Mouse (Mus musculus) kidney, embryonic 15.5 days (tissue): Measurements from ENCODE around the gene Brap. TPM values are rescaled to one million over a fixed set of nuclear protein-coding genes. Genes with fewer than 3 reads are reported as not detected.
"Not testable (repeated sequence)": the region's sequence is repeated elsewhere in the genome, so short reads cannot be mapped to it uniquely, and the experiment has no call there.

Source experiments
- ATAC-seq: fragments of 200-750 bp; cut with Nextera tagmentation; replicated peaks from 2 replicates; pipeline ENCODE4 v1.8.0; 2017; ENCODE audit warnings: moderate TSS enrichment; ENCODE audit not compliant: low FRiP score
- H3K27ac ChIP-seq: fragments of 300-500 bp; sonication (generic); 2 replicates; pipeline ENCODE4 v1.5.1; 2015; ENCODE audit warnings: mild to moderate bottlenecking, inconsistent platforms
- H3K27me3 ChIP-seq: fragments of 300-500 bp; sonication (generic); 2 replicates; pipeline ENCODE4 v1.6.1; 2015; ENCODE audit warnings: inconsistent platforms
- H3K36me3 ChIP-seq: fragments of 300-500 bp; sonication (generic); 2 replicates; pipeline ENCODE4 v1.6.1; 2015; ENCODE audit warnings: inconsistent platforms
- H3K4me1 ChIP-seq: fragments of 300-500 bp; sonication (generic); 2 replicates; pipeline ENCODE4 v1.6.1; 2015; ENCODE audit warnings: inconsistent platforms
- H3K4me2 ChIP-seq: fragments of 300-500 bp; sonication (generic); 2 replicates; pipeline ENCODE4 v1.6.1; 2015; ENCODE audit warnings: moderate library complexity, mild to moderate bottlenecking, inconsistent platforms
- H3K4me3 ChIP-seq: fragments of 300-500 bp; sonication (generic); replicated peaks from 2 replicates; pipeline ENCODE4 v1.5.1; 2015; ENCODE audit warnings: mild to moderate bottlenecking, inconsistent platforms
- H3K9ac ChIP-seq: fragments of 300-500 bp; sonication (generic); 2 replicates; pipeline ENCODE4 v1.6.1; 2015; ENCODE audit warnings: mild to moderate bottlenecking, inconsistent platforms
- H3K9me3 ChIP-seq: fragments of 300-500 bp; sonication (generic); replicated peaks from 2 replicates; pipeline ENCODE4 v1.6.1; 2016; ENCODE audit warnings: inconsistent platforms
- WGBS: fragments of 180-500 bp; shearing (Covaris S2); methylation state at CpG from one replicate; pipeline ENCODE4 v1.1.7; 2015; ENCODE audit warnings: mixed read lengths; 5-methylcytosine and 5-hydroxymethylcytosine counted together
- polyA plus RNA-seq: library from polyadenylated mRNA; unstranded; fragments of >200 nt; fragmentation: Nextera tagmentation; extraction: Ambion mirVana; gene quantifications from 2 replicates; pipeline ENCODE4 v1.2.1, GENCODE M21; 2015

Gene Brap
- 35.0 and 36.1 TPM in 2 replicates for polyA plus RNA-seq

DNA sequence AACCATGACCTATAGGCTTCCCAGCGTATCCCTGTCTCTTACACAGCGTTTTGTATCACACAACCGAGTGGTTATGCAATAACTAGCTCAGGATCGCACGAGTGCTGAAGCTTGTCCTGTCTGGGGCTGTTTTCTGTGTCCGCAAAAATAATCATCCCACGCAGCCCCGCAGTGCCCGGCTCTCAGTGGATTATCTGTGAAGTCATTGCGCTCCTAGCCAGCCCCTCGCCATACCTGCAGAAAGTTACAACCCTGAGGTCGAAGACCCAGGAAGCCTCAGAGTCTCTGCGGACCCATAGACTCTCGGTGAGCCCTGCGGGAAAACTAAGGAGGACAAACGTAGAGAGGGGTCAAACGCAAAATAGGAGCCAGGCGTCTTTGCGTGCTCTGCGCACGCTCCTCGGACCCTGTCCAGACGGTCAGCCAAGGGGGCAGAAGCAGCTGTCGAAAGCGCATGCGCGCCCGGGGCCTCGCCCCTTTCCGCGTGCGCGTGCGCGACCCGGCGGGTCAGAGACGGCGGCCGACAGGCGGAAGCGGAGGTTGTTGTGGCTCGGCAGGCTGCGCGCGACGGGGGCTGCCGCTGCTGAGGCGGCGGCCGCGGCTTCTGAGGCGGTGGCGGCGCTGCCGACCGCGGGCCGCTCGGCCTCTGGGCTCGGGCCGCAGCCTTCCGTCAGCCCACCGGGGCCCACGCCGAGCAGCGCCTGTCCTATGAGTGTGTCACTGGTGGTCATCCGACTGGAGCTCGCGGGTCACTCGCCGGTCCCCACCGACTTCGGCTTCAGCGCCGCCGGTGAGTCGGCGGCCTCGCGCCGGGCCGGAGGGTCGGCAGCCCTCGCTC lies at the start of gene Brap, which contains the start of gene Acad10:
Gene Brap, plus strand, starts transcription at position 505 of the 838 bp plus-strand sequence.
Gene Acad10, minus strand, starts transcription at position 456 of the 838 bp plus-strand sequence.
- H3K27ac ChIP-seq = peak within 1 kb of the TSS; percentile 83
- H3K36me3 ChIP-seq = peaks cover 31% of the 10 kb centered on the region

DNA sequence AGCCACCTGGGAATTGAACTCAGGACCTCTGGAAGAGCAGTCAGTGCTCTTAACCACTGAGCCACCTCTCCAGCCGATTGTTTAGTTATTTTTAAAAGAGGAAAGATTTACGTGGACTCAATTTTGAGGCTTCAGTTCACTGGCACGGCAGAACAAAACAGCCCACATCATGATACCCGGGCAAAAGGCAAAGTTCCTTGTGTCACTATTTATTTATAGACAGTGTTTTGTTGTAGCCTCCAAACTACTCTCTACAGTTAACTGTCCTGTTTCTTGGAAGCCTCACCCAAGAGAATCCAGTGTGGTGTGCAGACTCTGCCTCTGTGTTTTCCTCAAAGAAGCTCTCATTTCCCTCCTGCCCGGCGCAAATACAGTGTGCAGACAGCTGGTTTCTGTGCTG lies 48.3 kb upstream of the Brap start:
- ATAC-seq = no peak
- 72% methylated on average over 6 of the region's 6 CpGs for WGBS
- no peak overlapping the region for H3K4me3 ChIP-seq
- H3K4me1 ChIP-seq = no peaks in the 10 kb centered on the region
- H3K27me3 ChIP-seq = no peaks in the 10 kb centered on the region
- no peaks in the 10 kb centered on the region for H3K36me3 ChIP-seq
- H3K9me3 ChIP-seq = no peaks in the 10 kb centered on the region
- no peak overlapping the region for H3K4me2 ChIP-seq
- H3K9ac ChIP-seq = no peak overlapping the region
- no peak overlapping the region for H3K27ac ChIP-seq

More for the DNA sequence above, at the start of gene Brap, which contains the start of gene Acad10:
- no peaks in the 10 kb centered on the region for H3K27me3 ChIP-seq
- peak within 1 kb of the TSS; percentile 88 for H3K9ac ChIP-seq
- WGBS = 1% methylated on average over 85 of the region's 85 CpGs
- no peaks in the 10 kb centered on the region for H3K9me3 ChIP-seq
- peak; percentile 94 for ATAC-seq
- H3K4me2 ChIP-seq = peak within 1 kb of the TSS; percentile 90
- H3K4me1 ChIP-seq = peaks cover 17% of the 10 kb centered on the region
- H3K4me3 ChIP-seq = peak within 1 kb of the TSS; percentile 89

DNA sequence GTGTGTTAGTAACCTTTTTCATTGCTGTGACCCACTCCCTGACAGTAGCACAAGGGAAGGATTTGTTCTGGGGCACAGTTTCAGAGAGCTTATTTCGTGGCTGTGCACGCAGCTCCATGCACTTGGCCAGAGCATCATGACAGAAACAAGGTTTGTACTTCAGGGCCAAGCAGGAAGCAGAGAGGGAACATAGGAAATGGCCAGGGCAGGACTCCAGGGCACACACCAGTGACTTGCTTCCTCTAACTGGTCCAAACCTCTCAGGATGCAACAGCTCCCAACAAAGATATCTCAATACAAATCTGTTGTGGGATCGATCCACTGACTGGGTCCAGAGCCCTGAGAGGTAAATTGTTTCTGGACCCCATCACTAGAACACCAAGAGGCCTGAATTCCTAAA lies 45.4 kb upstream of the Brap start:
- not testable (repeated sequence) for H3K27me3 ChIP-seq, H3K36me3 ChIP-seq, ATAC-seq, H3K27ac ChIP-seq, H3K4me2 ChIP-seq, H3K9me3 ChIP-seq, H3K4me3 ChIP-seq, H3K9ac ChIP-seq
- peaks cover 11% of the 10 kb centered on the region for H3K4me1 ChIP-seq
- WGBS = 83% methylated on average over 3 of the region's 3 CpGs

DNA sequence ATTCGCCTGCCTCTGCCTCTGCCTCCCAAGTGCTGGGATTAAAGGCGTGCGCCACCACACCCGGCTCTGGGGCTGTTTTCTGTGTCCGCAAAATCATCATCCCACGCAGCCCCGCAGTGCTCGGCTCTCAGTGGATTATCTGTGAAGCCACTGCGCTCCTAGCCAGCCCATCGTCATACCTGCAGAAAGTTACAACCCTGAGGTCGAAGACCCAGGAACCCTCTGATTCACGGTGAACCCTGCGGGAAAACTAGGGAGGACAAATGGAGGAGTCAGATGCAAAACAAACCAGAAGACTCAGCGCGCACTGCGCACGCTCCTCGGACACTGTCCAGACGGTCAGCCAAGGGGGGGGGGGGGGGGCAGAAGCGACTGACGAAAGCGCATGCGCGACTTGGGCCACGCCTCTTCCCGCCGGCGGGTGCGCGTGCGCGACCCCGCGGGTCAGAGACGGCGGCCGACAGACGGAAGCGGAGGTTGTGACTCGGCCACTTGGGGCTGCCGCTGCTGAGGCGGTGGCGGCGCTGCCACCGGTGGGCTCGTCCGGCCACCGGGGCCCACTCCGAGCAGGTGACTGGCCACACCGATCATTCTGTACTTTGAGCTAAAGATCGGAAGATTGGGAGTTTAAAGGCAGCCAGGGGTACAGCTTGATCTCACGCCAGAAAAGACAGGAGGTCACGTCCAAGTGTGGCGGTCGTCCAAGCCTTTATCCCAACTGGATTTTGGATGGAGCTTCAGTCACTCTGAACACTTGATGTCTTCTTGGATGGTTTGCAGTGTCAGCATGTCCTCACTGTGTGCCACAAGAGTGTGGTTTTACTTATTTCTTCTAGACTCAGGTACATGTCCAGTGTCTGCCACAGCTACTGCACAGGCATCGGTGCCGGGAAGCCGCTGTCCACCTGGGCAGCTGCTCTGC lies 41.5 kb upstream of the Brap start, which contains the start of gene Acad12:
Gene Acad12, minus strand, starts transcription at position 347 of the 922 bp plus-strand sequence.
- Histone ChIP-seq H3K4me1 (peaks cover 13% of the 10 kb centered on the region), H3K4me2 (peak within 1 kb of the TSS; percentile 74), H3K4me3 (peak within 1 kb of the TSS; percentile 80), H3K9me3 (no peaks in the 10 kb centered on the region), H3K27me3 (no peaks in the 10 kb centered on the region), H3K36me3 (no peaks in the 10 kb centered on the region), H3K27ac (peak within 1 kb of the TSS; percentile 93), H3K9ac (peak within 1 kb of the TSS; percentile 70)
- under 1% methylated on average over 58 of the region's 58 CpGs for WGBS
- ATAC-seq = peak; percentile 89

DNA sequence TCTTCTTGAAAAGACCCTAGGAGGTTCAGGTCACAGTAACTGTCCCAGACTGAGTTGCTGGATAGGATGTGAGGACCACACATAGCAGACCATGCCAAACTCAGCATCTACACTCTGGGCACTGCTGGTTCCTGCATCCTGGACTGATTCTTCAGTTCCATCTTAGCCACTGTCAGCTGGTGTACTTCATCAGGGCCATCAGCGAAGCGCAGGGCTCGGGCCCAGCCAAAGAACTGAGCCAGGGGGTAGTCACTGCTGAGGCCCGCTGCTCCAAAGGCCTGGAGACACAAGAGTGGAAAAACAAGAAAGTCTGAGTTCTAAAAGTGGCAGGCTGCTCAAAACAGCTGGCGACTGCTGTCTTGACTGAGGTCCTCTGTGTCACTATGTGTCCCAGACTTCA lies 39.3 kb upstream of the Brap start:
- no peak for ATAC-seq
- Histone ChIP-seq H3K4me3 (no peak overlapping the region), H3K27me3 (no peaks in the 10 kb centered on the region), H3K4me2 (no peak overlapping the region), H3K27ac (no peak overlapping the region), H3K9me3 (no peaks in the 10 kb centered on the region), H3K9ac (no peak overlapping the region), H3K36me3 (no peaks in the 10 kb centered on the region), H3K4me1 (peaks cover 13% of the 10 kb centered on the region)
- 94% methylated on average over 5 of the region's 5 CpGs for WGBS

DNA sequence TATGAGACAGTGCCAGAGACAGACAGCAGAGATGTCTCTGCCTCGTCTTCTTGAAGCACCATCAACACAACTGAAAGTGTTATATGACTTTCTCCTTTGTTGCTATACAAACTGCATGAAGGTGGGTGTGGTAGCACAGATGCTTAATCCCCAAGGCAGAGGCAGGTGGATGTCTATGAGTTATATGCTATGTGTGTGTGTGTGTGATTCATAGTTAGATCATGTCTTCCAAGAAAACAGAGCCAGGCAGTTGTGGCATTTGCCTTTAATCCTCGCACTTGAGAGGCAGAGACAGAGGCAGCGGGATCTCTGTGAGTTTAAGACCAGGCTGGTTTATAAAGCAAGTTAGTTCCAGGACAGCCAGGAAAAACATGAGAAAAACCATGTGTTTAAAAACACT lies 37.1 kb upstream of the Brap start:
- 83% methylated on average over 3 of the region's 3 CpGs for WGBS
- Histone ChIP-seq H3K9me3 (no peaks in the 10 kb centered on the region), H3K36me3 (no peaks in the 10 kb centered on the region), H3K4me3 (no peak overlapping the region), H3K9ac (no peak overlapping the region), H3K4me1 (peaks cover 10% of the 10 kb centered on the region), H3K27ac (no peak overlapping the region), H3K4me2 (no peak overlapping the region), H3K27me3 (no peaks in the 10 kb centered on the region)
- ATAC-seq = no peak

DNA sequence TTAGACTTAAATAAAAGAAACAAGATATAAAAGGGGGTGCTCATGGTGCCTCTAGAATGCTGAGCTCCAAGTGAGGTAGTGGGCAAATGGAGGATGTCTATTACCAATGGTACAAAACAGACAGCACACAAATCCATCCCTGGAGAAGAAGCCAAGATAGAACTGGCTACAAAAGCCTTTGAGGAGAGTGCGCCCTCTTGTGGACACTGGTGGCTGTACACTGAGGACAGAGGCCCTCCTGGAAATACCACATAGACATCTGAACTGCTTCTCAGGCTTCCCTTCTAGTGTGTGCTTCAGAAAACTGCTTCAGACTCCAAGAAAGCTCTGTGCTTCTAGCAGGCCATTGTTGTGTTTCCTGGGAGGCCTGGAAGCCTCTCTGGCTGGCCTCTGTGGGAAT lies 32.5 kb upstream of the Brap start:
- no peaks in the 10 kb centered on the region for H3K9me3 ChIP-seq
- no peak overlapping the region for H3K4me2 ChIP-seq
- no peak overlapping the region for H3K27ac ChIP-seq
- ATAC-seq = no peak
- H3K4me1 ChIP-seq = no peaks in the 10 kb centered on the region
- no peak overlapping the region for H3K9ac ChIP-seq
- WGBS = 0% methylated on average over 1 of the region's 1 CpGs
- no peaks in the 10 kb centered on the region for H3K36me3 ChIP-seq
- H3K4me3 ChIP-seq = no peak overlapping the region
- H3K27me3 ChIP-seq = no peaks in the 10 kb centered on the region

DNA sequence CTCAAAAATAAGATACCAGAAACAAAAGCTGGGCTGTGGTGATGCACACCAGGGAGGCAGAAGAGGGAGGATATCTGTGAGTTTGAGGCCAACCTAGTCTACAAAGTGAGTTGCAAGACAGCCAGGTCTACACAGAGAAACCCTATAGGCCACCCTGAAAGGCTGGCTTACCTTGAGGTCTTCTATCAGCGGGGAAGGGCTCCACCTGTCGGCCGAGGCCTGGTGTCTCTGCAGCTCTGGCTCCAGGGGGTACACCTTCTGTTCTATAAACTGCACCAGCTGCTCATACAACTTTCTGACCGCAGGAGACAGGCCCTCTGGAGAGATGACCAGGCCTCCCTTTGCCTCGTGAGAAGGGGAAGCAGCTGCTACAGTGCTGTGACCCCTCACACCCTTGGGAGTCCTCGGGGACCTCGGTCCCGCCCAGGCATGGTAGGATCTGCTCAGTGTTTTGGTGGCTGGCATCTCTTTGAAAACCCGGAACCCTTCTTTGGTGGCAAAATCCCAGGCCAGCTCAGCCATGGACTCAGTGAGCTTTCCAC lies 29.2 kb upstream of the Brap start:
- not testable (repeated sequence) for H3K4me3 ChIP-seq, H3K4me1 ChIP-seq, ATAC-seq, H3K27me3 ChIP-seq, H3K4me2 ChIP-seq, H3K9me3 ChIP-seq, H3K27ac ChIP-seq, H3K9ac ChIP-seq, H3K36me3 ChIP-seq
- whole genome bisulfite sequencing = 69% methylated on average over 9 of the region's 9 CpGs

DNA sequence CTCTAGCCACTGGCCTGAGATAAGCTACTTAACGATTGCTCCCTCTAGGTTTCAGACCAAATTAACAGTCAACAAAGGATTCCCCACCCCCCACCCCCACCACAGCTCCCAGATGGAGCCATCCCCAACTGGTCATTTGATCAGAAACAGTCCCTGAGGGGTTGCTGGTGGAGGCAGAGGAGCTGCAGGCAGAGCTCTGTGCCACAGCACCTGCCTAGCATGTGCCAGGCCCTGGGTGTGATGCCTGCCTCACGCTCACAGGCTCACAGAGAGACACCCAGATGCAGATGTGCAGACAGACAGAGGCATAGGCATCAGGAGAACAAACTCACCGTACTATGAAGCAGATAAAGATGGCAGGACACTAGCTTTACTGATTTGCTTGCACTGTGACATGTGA lies 27.6 kb upstream of the Brap start:
- no peak overlapping the region for H3K27ac ChIP-seq
- no peaks in the 10 kb centered on the region for H3K27me3 ChIP-seq
- no peaks in the 10 kb centered on the region for H3K4me1 ChIP-seq
- no peaks in the 10 kb centered on the region for H3K36me3 ChIP-seq
- H3K4me3 ChIP-seq = no peak overlapping the region
- no peak overlapping the region for H3K4me2 ChIP-seq
- no peak for ATAC-seq
- no peak overlapping the region for H3K9ac ChIP-seq
- H3K9me3 ChIP-seq = no peaks in the 10 kb centered on the region
- WGBS = 47% methylated on average over 3 of the region's 3 CpGs

DNA sequence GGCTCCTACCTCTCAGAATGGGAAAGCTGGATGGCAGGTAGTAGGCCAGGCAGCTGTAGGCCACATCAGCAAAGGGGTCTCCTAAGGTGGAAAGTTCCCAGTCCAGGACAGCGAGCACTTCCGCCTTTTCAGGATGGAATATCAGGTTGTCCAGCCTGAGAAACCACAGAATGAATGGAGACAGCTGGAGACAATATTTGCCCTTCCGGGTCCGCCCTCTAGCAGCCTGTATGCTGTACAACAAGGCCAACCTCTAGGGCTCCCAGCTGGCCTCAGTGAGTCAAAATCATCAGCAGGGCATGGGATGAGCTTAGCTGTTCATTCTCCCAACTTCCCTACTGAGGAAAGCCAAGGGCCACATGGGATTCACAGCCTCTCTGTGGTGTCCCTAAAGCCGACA lies 25.7 kb upstream of the Brap start:
- Histone ChIP-seq H3K36me3 (no peaks in the 10 kb centered on the region), H3K27ac (no peak overlapping the region), H3K9me3 (no peaks in the 10 kb centered on the region), H3K4me1 (no peaks in the 10 kb centered on the region), H3K4me2 (no peak overlapping the region), H3K27me3 (no peaks in the 10 kb centered on the region), H3K4me3 (no peak overlapping the region), H3K9ac (no peak overlapping the region)
- ATAC-seq = no peak
- 89% methylated on average over 5 of the region's 5 CpGs for WGBS

DNA sequence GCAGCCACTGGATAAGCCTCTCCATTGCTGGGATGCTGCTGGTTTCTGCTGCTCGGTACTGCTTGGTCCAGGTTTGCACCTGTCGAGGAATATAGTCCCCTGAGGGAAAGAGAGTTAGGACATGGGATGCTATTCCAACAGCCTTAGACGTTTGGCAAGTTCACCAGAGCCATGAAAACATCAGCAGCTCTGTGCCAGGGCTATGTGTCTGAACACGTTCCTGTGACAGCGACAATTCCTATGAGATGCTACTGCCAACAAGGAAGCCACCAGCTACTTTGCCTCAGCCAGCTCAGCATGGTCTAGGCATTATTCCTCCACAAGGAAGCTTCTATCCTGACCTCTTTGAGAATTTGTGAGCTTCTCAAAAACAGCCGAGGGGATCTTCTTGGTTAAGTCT lies 23.1 kb upstream of the Brap start:
- no peak for ATAC-seq
- no peak overlapping the region for H3K27ac ChIP-seq
- H3K4me3 ChIP-seq = no peak overlapping the region
- no peaks in the 10 kb centered on the region for H3K9me3 ChIP-seq
- no peaks in the 10 kb centered on the region for H3K36me3 ChIP-seq
- no peaks in the 10 kb centered on the region for H3K27me3 ChIP-seq
- no peak overlapping the region for H3K9ac ChIP-seq
- H3K4me1 ChIP-seq = no peaks in the 10 kb centered on the region
- H3K4me2 ChIP-seq = no peak overlapping the region
- whole genome bisulfite sequencing = 88% methylated on average over 6 of the region's 6 CpGs

DNA sequence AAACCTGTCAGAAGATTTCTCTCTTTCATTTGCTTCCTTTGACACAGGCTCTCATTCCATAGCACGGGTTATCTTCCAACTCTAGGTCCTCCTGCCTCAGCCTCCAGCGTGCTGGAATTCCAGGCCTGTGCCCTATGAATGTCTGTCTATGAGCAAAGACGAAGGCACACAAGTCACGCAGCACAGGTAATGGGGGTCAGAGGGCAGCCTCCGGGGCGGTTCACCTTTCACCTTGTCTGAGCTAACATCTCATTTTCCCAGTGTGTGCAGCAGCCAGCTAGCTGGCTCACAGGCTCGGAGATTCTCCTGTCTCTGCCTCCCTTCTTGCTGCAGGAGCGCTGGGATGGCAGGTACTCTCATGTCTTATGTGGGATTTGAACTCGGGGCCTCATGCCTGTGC lies 20.8 kb upstream of the Brap start:
- no peaks in the 10 kb centered on the region for H3K27me3 ChIP-seq
- H3K9me3 ChIP-seq = no peaks in the 10 kb centered on the region
- WGBS = 86% methylated on average over 9 of the region's 9 CpGs
- ATAC-seq = no peak
- no peaks in the 10 kb centered on the region for H3K36me3 ChIP-seq
- no peaks in the 10 kb centered on the region for H3K4me1 ChIP-seq
- H3K4me2 ChIP-seq = no peak overlapping the region
- no peak overlapping the region for H3K27ac ChIP-seq
- H3K9ac ChIP-seq = no peak overlapping the region
- no peak overlapping the region for H3K4me3 ChIP-seq
